Mouse (Mus musculus) limb, embryonic 14.5 days (tissue): Measurements from ENCODE around the gene Mtcl1. TPM values are rescaled to one million over a fixed set of nuclear protein-coding genes. Genes with fewer than 3 reads are reported as not detected.

ENCODE experiments used
- ATAC-seq: fragments of 200-750 bp; cut with Nextera tagmentation; 2 replicates; pipeline ENCODE4 v1.8.0; 2017; ENCODE audit warnings: low read depth, moderate number of reproducible peaks, moderate TSS enrichment; ENCODE audit not compliant: low FRiP score
- DNase-seq: peaks from one replicate; pipeline ENCODE4 v3.0.0-alpha.2; 2015; ENCODE audit warnings: low spot score
- H3K27ac ChIP-seq: fragments of 300-500 bp; sonication (generic); replicated peaks from 2 replicates; pipeline ENCODE4 v1.5.1; 2014; ENCODE audit warnings: low read depth, mild to moderate bottlenecking, low read length, moderate library complexity, mixed read lengths
- H3K27me3 ChIP-seq: fragments of 300-500 bp; sonication (generic); 2 replicates; pipeline ENCODE4 v1.6.1; 2014; ENCODE audit warnings: low read length, mixed read lengths; ENCODE audit not compliant: control insufficient read depth, insufficient read depth
- H3K36me3 ChIP-seq: fragments of 300-500 bp; sonication (generic); 2 replicates; pipeline ENCODE4 v1.6.1; 2014; ENCODE audit warnings: mild to moderate bottlenecking, low read length, moderate library complexity, mixed read lengths; ENCODE audit not compliant: control insufficient read depth, insufficient read depth
- H3K4me1 ChIP-seq: fragments of 300-500 bp; sonication (generic); 2 replicates; pipeline ENCODE4 v1.6.1; 2014; ENCODE audit warnings: antibody characterized with exemption, low read length, mixed read lengths; ENCODE audit not compliant: control insufficient read depth, insufficient read depth
- H3K4me2 ChIP-seq: fragments of 300-500 bp; sonication (generic); replicated peaks from 2 replicates; pipeline ENCODE4 v1.6.1; 2014; ENCODE audit warnings: low read depth, mild to moderate bottlenecking, low read length, moderate library complexity; ENCODE audit not compliant: severe bottlenecking
- H3K4me3 ChIP-seq: fragments of 300-500 bp; sonication (generic); replicated peaks from 2 replicates; pipeline ENCODE4 v1.5.1; 2014; ENCODE audit warnings: low read length
- H3K9ac ChIP-seq: fragments of 300-500 bp; sonication (generic); 2 replicates; pipeline ENCODE4 v1.6.1; 2014; ENCODE audit warnings: mild to moderate bottlenecking, low read depth, low read length, moderate library complexity; ENCODE audit not compliant: severe bottlenecking
- H3K9me3 ChIP-seq: fragments of 300-500 bp; sonication (generic); 2 replicates; pipeline ENCODE4 v1.6.1; 2016; ENCODE audit warnings: low read length; ENCODE audit not compliant: control insufficient read depth
- POLR2A ChIP-seq: fragments of 200-500 bp; IDR thresholded peaks from 2 replicates; pipeline ENCODE4 v1.8.0; 2012; ENCODE audit warnings: inconsistent platforms, mild to moderate bottlenecking, moderate library complexity, borderline replicate concordance; ENCODE audit not compliant: insufficient read depth, insufficient read length; ENCODE audit errors: extremely low read depth
- WGBS: fragments of 180-500 bp; shearing (Covaris S2); extraction: QIAGEN DNeasy Blood & Tissue Kit; methylation state at CpG from one replicate; pipeline ENCODE4 v1.1.7; 2014; 5-methylcytosine and 5-hydroxymethylcytosine counted together
- polyA plus RNA-seq, 2 experiments: library from polyadenylated mRNA; depleted of rRNA in 1 of 2; stranded (reverse) in 1 of 2; unstranded in 1 of 2; fragments of >200 nt; fragmentation: Nextera tagmentation in 1 of 2; extraction: Ambion mirVana in 1 of 2; gene quantifications; 2 replicates each; pipeline versions ENCODE4 v1.2.1 to v1.2.3; 2012 to 2014

Mtcl1 gene
- polyA plus RNA-seq, 2 experiments: 5.3 to 6.7 TPM

DNA sequence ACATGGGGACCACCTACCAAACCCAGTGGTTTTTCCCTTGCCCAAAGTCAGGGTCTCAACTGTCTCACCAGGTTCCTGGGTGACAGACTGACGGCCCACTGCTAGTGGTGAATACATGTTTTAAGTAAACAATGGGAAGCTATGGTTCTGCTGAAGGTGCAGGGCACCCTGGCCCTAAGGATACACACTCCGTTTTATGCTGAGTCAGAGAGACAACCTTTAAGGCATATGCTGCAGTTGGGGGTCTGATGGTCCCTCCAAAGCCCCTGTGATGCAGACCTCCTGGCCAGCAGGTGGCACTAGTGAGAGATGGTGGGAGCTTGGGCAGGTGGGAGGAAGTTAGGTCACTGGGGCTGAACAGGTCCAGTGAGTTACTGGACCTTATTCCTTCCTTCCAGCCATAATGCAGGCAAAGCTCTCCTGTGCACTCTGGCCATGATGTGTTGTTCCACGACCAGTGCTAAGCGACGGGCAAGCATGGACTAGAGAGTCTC is 123.0 kb downstream of the Mtcl1 start:
- Histone ChIP-seq H3K27me3 (no peaks in the 10 kb centered on the region), H3K9ac (no peak overlapping the region), H3K4me3 (no peak overlapping the region), H3K27ac (no peak overlapping the region), H3K36me3 (no peaks in the 10 kb centered on the region), H3K4me2 (no peak overlapping the region), H3K9me3 (no peaks in the 10 kb centered on the region), H3K4me1 (no peaks in the 10 kb centered on the region)
- DNase-seq (no peak), ATAC-seq (no peak)
- WGBS: 87% methylated on average over 5 of the region's 5 CpGs
- no peak for TF ChIP-seq POLR2A

DNA sequence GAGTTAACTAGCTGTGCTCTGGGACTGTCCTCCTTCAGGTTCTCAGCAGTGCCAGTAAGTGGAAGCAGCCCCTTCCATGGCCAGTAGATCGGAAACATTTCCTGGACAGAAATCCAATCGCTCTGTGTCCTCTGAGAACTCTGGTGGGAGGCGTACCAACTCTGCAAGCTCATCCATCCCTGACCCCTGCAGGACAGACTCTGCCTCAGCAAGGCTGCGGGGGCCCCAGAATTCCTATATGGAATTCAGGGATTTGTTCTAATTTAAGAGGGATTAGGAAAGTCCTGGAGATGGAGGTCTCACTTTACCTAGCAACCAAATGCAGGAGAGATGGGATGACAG is 123.4 kb downstream of the Mtcl1 start:
- no peak for TF ChIP-seq POLR2A
- ATAC-seq: no peak
- no peak for DNase-seq
- Histone ChIP-seq H3K9ac (no peak overlapping the region), H3K27me3 (no peaks in the 10 kb centered on the region), H3K9me3 (no peaks in the 10 kb centered on the region), H3K4me3 (no peak overlapping the region), H3K4me2 (no peak overlapping the region), H3K4me1 (no peaks in the 10 kb centered on the region), H3K27ac (no peak overlapping the region), H3K36me3 (no peaks in the 10 kb centered on the region)
- WGBS: 80% methylated on average over 4 of the region's 4 CpGs

DNA sequence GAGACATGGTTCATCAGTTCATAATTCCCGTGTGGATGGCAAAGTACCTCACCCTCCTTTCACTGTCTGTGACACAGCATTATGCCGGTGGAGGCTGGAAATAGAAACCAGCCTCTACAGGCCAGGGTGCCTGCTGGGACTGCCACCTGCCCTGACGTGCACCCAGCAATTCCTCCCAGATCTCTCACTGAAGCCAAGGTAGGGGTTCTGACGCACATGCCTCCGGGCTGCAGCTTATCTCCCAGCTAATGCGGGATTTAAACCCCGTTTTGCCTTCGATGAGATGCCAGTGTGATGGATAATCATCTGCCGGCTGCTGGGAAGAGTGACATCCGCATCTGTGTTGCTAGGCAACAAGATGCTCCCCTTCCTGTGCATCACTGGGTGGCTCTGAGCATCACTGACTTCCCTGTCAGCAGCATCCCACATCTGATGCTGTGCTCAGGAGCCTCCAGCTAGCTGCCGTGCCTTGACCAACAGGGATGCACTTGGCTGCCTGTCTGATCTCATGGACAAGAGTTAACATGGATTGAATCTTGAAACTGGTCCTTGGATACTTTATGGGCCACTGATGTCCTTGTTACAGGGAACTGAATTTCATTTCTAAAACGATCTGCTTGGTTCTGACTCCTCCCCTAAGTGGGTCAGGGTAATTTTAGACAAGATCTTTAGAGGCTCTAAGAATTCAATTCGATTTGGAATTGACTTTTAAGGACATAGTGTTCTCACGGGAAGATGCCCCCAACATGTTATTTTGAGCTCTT is 123.9 kb downstream of the Mtcl1 start:
- DNase-seq (no peak), ATAC-seq (no peak)
- H3K9ac ChIP-seq: no peak overlapping the region
- TF ChIP-seq POLR2A: no peak
- H3K4me1 ChIP-seq: no peaks in the 10 kb centered on the region
- no peak overlapping the region for H3K4me3 ChIP-seq
- no peaks in the 10 kb centered on the region for H3K9me3 ChIP-seq
- H3K27ac ChIP-seq: no peak overlapping the region
- H3K4me2 ChIP-seq: no peak overlapping the region
- H3K27me3 ChIP-seq: no peaks in the 10 kb centered on the region
- WGBS: 54% methylated on average over 14 of the region's 14 CpGs
- no peaks in the 10 kb centered on the region for H3K36me3 ChIP-seq

DNA sequence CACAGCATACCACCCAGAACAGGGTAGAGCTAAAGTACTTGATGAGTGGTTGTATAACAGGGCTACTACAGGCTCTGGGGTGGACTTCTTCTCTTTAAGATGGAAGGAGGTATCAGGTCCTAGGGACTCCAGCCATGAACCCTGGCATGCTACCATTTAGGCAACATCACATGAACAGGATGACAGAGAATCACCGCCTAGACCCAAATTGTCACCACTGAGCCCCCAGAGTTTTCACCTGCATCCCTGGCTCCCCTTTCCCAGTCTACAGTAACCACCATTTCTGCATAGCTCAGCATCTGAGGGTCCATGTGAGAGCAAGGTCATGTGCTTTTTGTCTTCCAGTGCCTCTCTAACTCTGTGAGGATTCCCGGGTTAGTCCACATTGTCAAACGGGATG is 124.7 kb downstream of the Mtcl1 start:
- Histone ChIP-seq H3K9me3 (no peaks in the 10 kb centered on the region), H3K9ac (no peak overlapping the region), H3K27ac (no peak overlapping the region), H3K4me3 (no peak overlapping the region), H3K27me3 (no peaks in the 10 kb centered on the region), H3K36me3 (no peaks in the 10 kb centered on the region), H3K4me1 (no peaks in the 10 kb centered on the region), H3K4me2 (no peak overlapping the region)
- WGBS: 82% methylated on average over 3 of the region's 3 CpGs
- DNase-seq (no peak), ATAC-seq (no peak)
- no peak for TF ChIP-seq POLR2A

DNA sequence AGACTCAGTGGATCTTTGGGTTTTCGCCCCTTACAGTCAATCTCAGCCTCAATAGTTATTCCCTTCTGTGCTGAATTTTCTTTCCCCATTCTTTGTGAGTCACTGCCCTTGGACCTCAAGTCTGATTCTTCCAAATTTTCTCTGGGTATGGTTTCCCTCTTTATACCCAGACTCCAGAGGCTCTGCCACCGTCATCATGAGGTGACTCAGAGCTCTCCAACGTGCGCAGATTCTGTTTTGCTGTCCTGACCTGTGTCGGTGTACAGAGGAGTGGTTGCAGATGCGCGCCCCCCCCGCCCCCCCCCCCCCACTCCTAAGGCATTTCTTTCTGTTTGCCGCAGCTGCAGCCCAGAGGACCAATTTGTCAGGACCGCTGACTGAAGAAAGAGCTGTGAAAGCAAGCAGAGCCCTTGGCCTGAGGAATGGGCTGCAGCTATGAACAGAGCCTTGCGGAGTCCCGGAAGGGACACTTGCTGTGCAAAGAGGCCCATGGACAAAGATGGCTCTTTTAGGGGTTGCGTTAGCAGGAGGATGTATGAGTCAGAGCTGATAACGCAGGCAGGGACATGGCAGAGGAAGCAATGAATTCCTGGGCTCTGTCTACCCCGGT is 126.8 kb downstream of the Mtcl1 start:
- H3K27ac ChIP-seq: no peak overlapping the region
- 74% methylated on average over 15 of the region's 15 CpGs for WGBS
- H3K27me3 ChIP-seq: no peaks in the 10 kb centered on the region
- H3K9me3 ChIP-seq: no peaks in the 10 kb centered on the region
- H3K4me3 ChIP-seq: no peak overlapping the region
- H3K4me1 ChIP-seq: no peaks in the 10 kb centered on the region
- H3K9ac ChIP-seq: no peak overlapping the region
- DNase-seq: no peak
- H3K36me3 ChIP-seq: no peaks in the 10 kb centered on the region
- no peak for TF ChIP-seq POLR2A
- no peak for ATAC-seq
- H3K4me2 ChIP-seq: no peak overlapping the region
